Mouse (Mus musculus): Measurements from ENCODE around the gene Slc17a1. TPM values are rescaled to one million over a fixed set of nuclear protein-coding genes. Genes with fewer than 3 reads are reported as not detected.

The Slc17a1 gene
- total RNA-seq, 1 experiment: not detected

- no peak within 1 kb of the TSS for H3K4me3 ChIP-seq (ENCODE audit: insufficient read depth in 1 of 2, low read depth in 1 of 2, low read length in 2 of 2, poor library complexity in 1 of 2, severe bottlenecking in 1 of 2)
- TF ChIP-seq ZNF384 (IDR thresholded peaks at IDR 0.05; ENCODE audit: low read depth, low read length): no peak
- TF ChIP-seq ZC3H11A (IDR thresholded peaks at IDR 0.05; ENCODE audit: borderline replicate concordance, low read depth, low read length): no peak
- TF ChIP-seq CHD2 (IDR thresholded peaks at IDR 0.05; ENCODE audit: low read depth, low read length): no peak
- TF ChIP-seq HCFC1 (IDR thresholded peaks at IDR 0.05; ENCODE audit: borderline replicate concordance, insufficient read depth, low read length): no peak
- TF ChIP-seq MAFK (IDR thresholded peaks at IDR 0.05; ENCODE audit: insufficient read depth, low read depth, low read length): no peak
- H3K4me1 ChIP-seq (ENCODE audit: control insufficient read depth in 2 of 2, insufficient read depth in 2 of 2, low read length in 2 of 2, poor library complexity in 1 of 2): no peaks in the 10 kb centered on the region
- no peak for DNase-seq (ENCODE audit: low read depth, low spot score)
- H3K9me3 ChIP-seq (ENCODE audit: control insufficient read depth, insufficient read depth, low read depth, low read length): no peaks in the 10 kb centered on the region
- H3K27ac ChIP-seq (ENCODE audit: insufficient read depth, low read depth, low read length, poor library complexity, severe bottlenecking): no peak within 1 kb of the TSS
- no peak within 1 kb of the TSS for H3K9ac ChIP-seq (ENCODE audit: insufficient read depth, low read depth, low read length, poor library complexity, severe bottlenecking)
- H3K36me3 ChIP-seq (ENCODE audit: control insufficient read depth, insufficient read depth, low read length, poor library complexity, severe bottlenecking): no peaks in the 10 kb centered on the region
- in situ Hi-C loops (cut with MboI; ENCODE audit: low sequenced_read_pairs in 2 of 2, unreplicated experiment in 2 of 2): no loop called here
These were observed 47.0 kb downstream of the Slc17a1 start, which contains the start of gene Slc17a4 for GRCm38 (mm10) chr13:23914376-23915167. TSS of gene Slc17a4 (minus strand) at chr13:23915009.

GRCm38 (mm10) chr13:23916132-23916531 lies 48.6 kb downstream of the Slc17a1 start:
- no peaks in the 10 kb centered on the region for H3K9me3 ChIP-seq (ENCODE audit: control insufficient read depth, insufficient read depth, low read depth, low read length)
- no peak for DNase-seq (ENCODE audit: low read depth, low spot score)
- H3K27ac ChIP-seq (ENCODE audit: insufficient read depth, low read depth, low read length, poor library complexity, severe bottlenecking): no peak overlapping the region

GRCm38 (mm10) chr13:23917674-23918073 lies 50.1 kb downstream of the Slc17a1 start:
- no peaks in the 10 kb centered on the region for H3K9me3 ChIP-seq (ENCODE audit: control insufficient read depth, insufficient read depth, low read depth, low read length)
- no peaks in the 10 kb centered on the region for H3K4me1 ChIP-seq (ENCODE audit: control insufficient read depth in 2 of 2, insufficient read depth in 2 of 2, low read length in 2 of 2, poor library complexity in 1 of 2)
- H3K36me3 ChIP-seq (ENCODE audit: control insufficient read depth, insufficient read depth, low read length, poor library complexity, severe bottlenecking): no peaks in the 10 kb centered on the region
- no peak overlapping the region for H3K4me3 ChIP-seq (ENCODE audit: insufficient read depth in 1 of 2, low read depth in 1 of 2, low read length in 2 of 2, poor library complexity in 1 of 2, severe bottlenecking in 1 of 2)
- DNase-seq (ENCODE audit: low read depth, low spot score): no peak
- no peak overlapping the region for H3K27ac ChIP-seq (ENCODE audit: insufficient read depth, low read depth, low read length, poor library complexity, severe bottlenecking)
- in situ Hi-C loops (cut with MboI; ENCODE audit: low sequenced_read_pairs in 2 of 2, unreplicated experiment in 2 of 2): no loop called here
- TF ChIP-seq ZC3H11A (IDR thresholded peaks at IDR 0.05; ENCODE audit: borderline replicate concordance, low read depth, low read length) (no peak), CHD2 (IDR thresholded peaks at IDR 0.05; ENCODE audit: low read depth, low read length) (no peak), ZNF384 (IDR thresholded peaks at IDR 0.05; ENCODE audit: low read depth, low read length) (no peak), MAFK (IDR thresholded peaks at IDR 0.05; ENCODE audit: insufficient read depth, low read depth, low read length) (no peak), HCFC1 (IDR thresholded peaks at IDR 0.05; ENCODE audit: borderline replicate concordance, insufficient read depth, low read length) (no peak)
- H3K9ac ChIP-seq (ENCODE audit: insufficient read depth, low read depth, low read length, poor library complexity, severe bottlenecking): no peak overlapping the region

More at GRCm38 (mm10) chr13:23916132-23916531, 48.6 kb downstream of the Slc17a1 start:
- Histone ChIP-seq H3K4me3 (ENCODE audit: insufficient read depth in 1 of 2, low read depth in 1 of 2, low read length in 2 of 2, poor library complexity in 1 of 2, severe bottlenecking in 1 of 2) (no peak overlapping the region), H3K36me3 (ENCODE audit: control insufficient read depth, insufficient read depth, low read length, poor library complexity, severe bottlenecking) (no peaks in the 10 kb centered on the region), H3K9ac (ENCODE audit: insufficient read depth, low read depth, low read length, poor library complexity, severe bottlenecking) (no peak overlapping the region), H3K4me1 (ENCODE audit: control insufficient read depth in 2 of 2, insufficient read depth in 2 of 2, low read length in 2 of 2, poor library complexity in 1 of 2) (no peaks in the 10 kb centered on the region)
- in situ Hi-C loops (cut with MboI; ENCODE audit: low sequenced_read_pairs in 2 of 2, unreplicated experiment in 2 of 2): no loop called here
- no peak for TF ChIP-seq ZNF384 (IDR thresholded peaks at IDR 0.05; ENCODE audit: low read depth, low read length)
- no peak for TF ChIP-seq CHD2 (IDR thresholded peaks at IDR 0.05; ENCODE audit: low read depth, low read length)
- TF ChIP-seq HCFC1 (IDR thresholded peaks at IDR 0.05; ENCODE audit: borderline replicate concordance, insufficient read depth, low read length): no peak
- TF ChIP-seq MAFK (IDR thresholded peaks at IDR 0.05; ENCODE audit: insufficient read depth, low read depth, low read length): no peak
- no peak for TF ChIP-seq ZC3H11A (IDR thresholded peaks at IDR 0.05; ENCODE audit: borderline replicate concordance, low read depth, low read length)

- H3K4me3 ChIP-seq (ENCODE audit: insufficient read depth in 1 of 2, low read depth in 1 of 2, low read length in 2 of 2, poor library complexity in 1 of 2, severe bottlenecking in 1 of 2): no peak overlapping the region
- in situ Hi-C loops (cut with MboI; ENCODE audit: low sequenced_read_pairs in 2 of 2, unreplicated experiment in 2 of 2): no loop called here
- H3K27ac ChIP-seq (ENCODE audit: insufficient read depth, low read depth, low read length, poor library complexity, severe bottlenecking): no peak overlapping the region
- H3K9ac ChIP-seq (ENCODE audit: insufficient read depth, low read depth, low read length, poor library complexity, severe bottlenecking): no peak overlapping the region
- DNase-seq (ENCODE audit: low read depth, low spot score): no peak
- no peaks in the 10 kb centered on the region for H3K9me3 ChIP-seq (ENCODE audit: control insufficient read depth, insufficient read depth, low read depth, low read length)
- no peaks in the 10 kb centered on the region for H3K4me1 ChIP-seq (ENCODE audit: control insufficient read depth in 2 of 2, insufficient read depth in 2 of 2, low read length in 2 of 2, poor library complexity in 1 of 2)
- H3K36me3 ChIP-seq (ENCODE audit: control insufficient read depth, insufficient read depth, low read length, poor library complexity, severe bottlenecking): no peaks in the 10 kb centered on the region
- no peak for TF ChIP-seq CHD2 (IDR thresholded peaks at IDR 0.05; ENCODE audit: low read depth, low read length)
- no peak for TF ChIP-seq MAFK (IDR thresholded peaks at IDR 0.05; ENCODE audit: insufficient read depth, low read depth, low read length)
- TF ChIP-seq ZC3H11A (IDR thresholded peaks at IDR 0.05; ENCODE audit: borderline replicate concordance, low read depth, low read length): no peak
- TF ChIP-seq HCFC1 (IDR thresholded peaks at IDR 0.05; ENCODE audit: borderline replicate concordance, insufficient read depth, low read length): no peak
- no peak for TF ChIP-seq ZNF384 (IDR thresholded peaks at IDR 0.05; ENCODE audit: low read depth, low read length)
These were observed 58.2 kb downstream of the Slc17a1 start for GRCm38 (mm10) chr13:23925792-23926191.

Data from ES-E14 (cell line).